Mouse (Mus musculus) hindbrain, embryonic 11.5 days (tissue): ENCODE results near the gene Spin1. TPM values are rescaled to one million over a fixed set of nuclear protein-coding genes. Genes with fewer than 3 reads are reported as not detected.

Source experiments
- ATAC-seq: fragments of 200-750 bp; cut with Nextera tagmentation; 2 replicates; pipeline ENCODE4 v1.8.0; 2017; ENCODE audit warnings: mild to moderate bottlenecking, moderate TSS enrichment, moderate library complexity; ENCODE audit not compliant: low FRiP score
- DNase-seq: peaks from one replicate; pipeline ENCODE4 v3.0.0-alpha.2; 2015; ENCODE audit warnings: low spot score
- H3K27ac ChIP-seq: fragments of 300-500 bp; sonication (generic); 2 replicates; pipeline ENCODE4 v1.5.1; 2014; ENCODE audit warnings: mild to moderate bottlenecking, low read depth, low read length
- H3K27me3 ChIP-seq: fragments of 300-500 bp; sonication (generic); 2 replicates; pipeline ENCODE4 v1.6.1; 2014; ENCODE audit warnings: mild to moderate bottlenecking, low read length, moderate library complexity, mixed read lengths; ENCODE audit not compliant: control insufficient read depth, insufficient read depth
- H3K36me3 ChIP-seq: fragments of 300-500 bp; sonication (generic); 2 replicates; pipeline ENCODE4 v1.6.1; 2014; ENCODE audit warnings: mild to moderate bottlenecking, low read length, moderate library complexity, mixed read lengths; ENCODE audit not compliant: control insufficient read depth, insufficient read depth
- H3K4me1 ChIP-seq: fragments of 300-500 bp; sonication (generic); replicated peaks from 2 replicates; pipeline ENCODE4 v1.6.1; 2014; ENCODE audit warnings: low read length, mixed read lengths; ENCODE audit not compliant: control insufficient read depth, insufficient read depth
- H3K4me2 ChIP-seq: fragments of 300-500 bp; sonication (generic); replicated peaks from 2 replicates; pipeline ENCODE4 v1.6.1; 2014; ENCODE audit warnings: mild to moderate bottlenecking, low read depth, low read length
- H3K4me3 ChIP-seq: fragments of 300-500 bp; sonication (generic); 2 replicates; pipeline ENCODE4 v1.5.1; 2014; ENCODE audit warnings: low read depth, low read length
- H3K9ac ChIP-seq: fragments of 300-500 bp; sonication (generic); 2 replicates; pipeline ENCODE4 v1.6.1; 2014; ENCODE audit warnings: low read depth, low read length
- H3K9me3 ChIP-seq: fragments of 300-500 bp; sonication (generic); 2 replicates; pipeline ENCODE4 v1.6.1; 2016; ENCODE audit warnings: low read length; ENCODE audit not compliant: control insufficient read depth
- WGBS: fragments of 180-500 bp; shearing (Covaris S2); extraction: QIAGEN DNeasy Blood & Tissue Kit; methylation state at CpG from one replicate; pipeline ENCODE4 v1.1.7; 2014; 5-methylcytosine and 5-hydroxymethylcytosine counted together
- polyA plus RNA-seq: library from polyadenylated mRNA; unstranded; fragments of >200 nt; fragmentation: Nextera tagmentation; extraction: Ambion mirVana; gene quantifications from 2 replicates; pipeline ENCODE4 v1.2.1, GENCODE M21; 2014

The Spin1 gene
- polyA plus RNA-seq, 1 experiment from 2014 or later = 102 TPM

DNA sequence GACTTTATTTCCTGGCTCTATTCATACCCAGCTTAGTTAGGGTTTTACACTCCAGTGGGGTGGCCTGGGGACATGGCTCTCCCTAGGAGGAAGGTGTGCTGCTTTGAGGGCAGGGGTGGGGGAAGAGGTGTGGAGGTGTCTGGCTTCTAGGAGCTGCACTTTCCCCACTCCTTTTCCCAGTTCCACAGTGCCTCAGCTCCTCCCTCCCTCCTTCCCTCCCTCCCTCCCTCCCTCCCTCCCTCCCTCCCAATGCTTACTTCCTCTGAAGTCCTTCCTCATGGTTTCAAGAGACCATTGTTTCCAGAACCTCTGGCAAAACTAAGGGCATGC lies 37.0 kb downstream of the Spin1 start:
- H3K27ac ChIP-seq = no peak overlapping the region
- no peaks in the 10 kb centered on the region for H3K4me1 ChIP-seq
- H3K27me3 ChIP-seq = no peaks in the 10 kb centered on the region
- ATAC-seq (no peak), DNase-seq (no peak)
- H3K9me3 ChIP-seq = no peaks in the 10 kb centered on the region
- H3K9ac ChIP-seq = no peak overlapping the region
- H3K4me2 ChIP-seq = no peak overlapping the region
- H3K36me3 ChIP-seq = peaks cover 4% of the 10 kb centered on the region
- no peak overlapping the region for H3K4me3 ChIP-seq

DNA sequence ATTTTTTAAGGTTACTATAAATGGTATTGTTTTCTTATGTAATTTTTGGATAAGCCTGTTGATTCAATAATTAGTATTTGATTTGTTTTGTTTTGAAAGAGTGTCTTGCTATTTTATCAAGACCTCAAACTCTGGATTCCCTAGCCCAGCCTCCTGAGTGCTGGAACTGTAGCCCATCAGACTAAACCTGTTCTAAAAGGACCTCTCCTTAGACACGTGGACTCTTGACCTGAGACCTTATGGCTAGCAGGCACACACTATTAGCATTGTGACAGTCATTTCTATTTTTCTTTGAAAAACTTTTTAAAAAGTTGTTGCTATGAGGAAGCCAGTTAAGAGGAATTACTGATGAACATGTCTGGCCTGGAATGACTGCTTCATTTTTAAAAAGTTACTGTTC lies 46.4 kb downstream of the Spin1 start:
- H3K9me3 ChIP-seq = no peaks in the 10 kb centered on the region
- H3K4me3 ChIP-seq = no peak overlapping the region
- ATAC-seq = no peak
- no peak for DNase-seq
- H3K27me3 ChIP-seq = no peaks in the 10 kb centered on the region
- 74% methylated on average over 1 of the region's 1 CpGs for WGBS
- no peak overlapping the region for H3K27ac ChIP-seq
- no peak overlapping the region for H3K9ac ChIP-seq
- no peak overlapping the region for H3K4me2 ChIP-seq
- no peaks in the 10 kb centered on the region for H3K36me3 ChIP-seq
- no peaks in the 10 kb centered on the region for H3K4me1 ChIP-seq

DNA sequence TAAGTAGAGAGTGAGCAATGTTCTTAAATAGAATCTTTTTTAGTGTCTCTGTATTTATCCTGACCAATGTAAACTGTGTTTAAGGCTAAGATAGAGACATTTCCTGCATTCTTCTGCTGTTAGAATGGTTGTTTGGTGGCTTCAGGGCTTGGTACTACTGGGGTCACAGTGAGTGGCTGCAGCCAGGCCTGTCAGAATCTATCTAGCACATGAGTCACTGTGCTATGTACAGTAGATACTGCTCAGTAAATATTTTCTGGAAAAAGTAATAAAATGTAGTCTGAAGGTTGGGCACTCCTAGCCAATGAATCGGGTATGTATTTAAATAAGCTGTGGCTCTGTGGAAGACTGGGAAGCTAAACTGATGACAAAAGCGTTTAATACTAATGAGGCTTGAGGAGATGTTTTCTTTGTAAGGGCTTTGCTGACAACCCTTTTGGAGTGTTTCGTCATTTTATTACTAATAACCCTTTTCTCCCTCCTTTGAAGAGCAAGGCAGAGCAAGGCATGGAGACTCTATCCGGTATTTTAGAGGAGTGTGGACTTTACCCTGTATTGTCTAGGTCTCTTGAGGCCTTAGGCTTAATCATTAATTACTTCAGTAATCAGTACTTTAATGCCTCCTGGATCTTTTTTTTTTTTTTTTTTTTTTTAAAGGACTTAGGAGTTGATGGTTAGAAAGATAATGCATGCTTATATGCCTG lies 52.4 kb downstream of the Spin1 start:
- no peak for DNase-seq
- H3K27me3 ChIP-seq = no peaks in the 10 kb centered on the region
- 91% methylated on average over 4 of the region's 4 CpGs for WGBS
- no peak overlapping the region for H3K9ac ChIP-seq
- H3K27ac ChIP-seq = no peak overlapping the region
- H3K4me1 ChIP-seq = no peaks in the 10 kb centered on the region
- no peak for ATAC-seq
- H3K9me3 ChIP-seq = no peaks in the 10 kb centered on the region
- no peak overlapping the region for H3K4me3 ChIP-seq
- 0 out of 2 replicates have a peak, but pooled peaks cover 2% of the 10 kb centered on the region for H3K36me3 ChIP-seq
- no peak overlapping the region for H3K4me2 ChIP-seq

DNA sequence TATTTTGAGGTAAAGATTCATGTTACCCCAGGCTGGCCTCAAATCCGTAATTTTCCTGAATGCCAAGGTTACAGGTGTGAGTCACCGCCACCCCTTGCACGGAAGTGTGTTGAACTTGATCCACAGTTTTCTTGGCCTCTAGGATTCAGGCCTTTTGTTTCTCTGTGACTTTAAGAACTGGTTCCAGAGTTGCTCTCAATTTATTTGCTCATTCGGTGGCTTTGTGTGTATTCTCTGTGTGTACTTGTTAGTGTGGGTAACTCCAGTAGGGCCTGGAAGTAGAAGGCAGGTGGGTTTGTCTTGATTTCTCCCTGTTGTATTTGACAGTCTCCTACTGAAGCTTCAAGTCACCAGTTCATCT lies 53.0 kb downstream of the Spin1 start:
- H3K4me3 ChIP-seq = no peak overlapping the region
- no peak overlapping the region for H3K27ac ChIP-seq
- H3K27me3 ChIP-seq = no peaks in the 10 kb centered on the region
- no peak overlapping the region for H3K9ac ChIP-seq
- H3K9me3 ChIP-seq = no peaks in the 10 kb centered on the region
- ATAC-seq = no peak
- WGBS = 98% methylated on average over 4 of the region's 4 CpGs
- H3K36me3 ChIP-seq = 0 out of 2 replicates have a peak, but pooled peaks cover 3% of the 10 kb centered on the region
- no peak for DNase-seq
- H3K4me1 ChIP-seq = no peaks in the 10 kb centered on the region
- H3K4me2 ChIP-seq = no peak overlapping the region

DNA sequence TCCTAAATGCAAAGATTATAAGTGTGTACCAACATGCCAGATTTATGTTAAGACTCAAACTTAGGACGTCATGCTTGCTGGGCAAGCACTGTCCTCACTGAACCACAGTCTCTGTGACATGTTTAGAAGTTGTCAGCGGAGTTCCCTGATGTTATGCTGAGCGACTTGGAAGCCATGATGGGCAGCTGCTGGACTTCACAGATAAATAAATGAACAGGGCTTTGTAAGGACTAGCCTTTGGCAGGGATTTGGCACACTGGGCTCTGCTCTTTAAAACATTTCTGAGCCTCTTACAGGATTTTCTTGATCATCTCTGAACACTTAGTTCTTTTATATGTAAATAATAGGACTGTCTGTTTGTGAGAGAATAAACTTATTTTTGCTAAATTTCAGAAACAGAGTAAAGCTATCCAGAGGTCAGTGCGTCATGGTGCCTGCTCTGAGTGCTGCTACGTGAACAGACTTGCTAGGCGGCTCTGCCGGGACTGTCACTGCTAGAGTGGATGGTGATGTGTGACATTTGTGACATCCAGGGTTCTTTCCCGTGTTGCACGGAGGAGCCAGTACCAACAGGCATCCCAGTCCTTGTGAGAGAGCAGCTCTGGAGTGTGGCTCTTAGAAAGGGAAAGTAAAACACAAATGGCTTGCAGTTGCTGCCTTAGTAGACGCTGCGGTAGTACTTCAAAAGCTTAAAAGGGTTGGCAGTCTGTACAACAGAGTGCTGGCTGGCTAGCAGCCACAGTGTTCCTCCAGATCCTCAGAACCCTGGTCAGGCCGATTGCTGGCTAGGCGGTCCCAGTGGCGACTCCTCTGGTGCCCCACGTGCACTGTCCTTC lies 54.7 kb downstream of the Spin1 start:
- Histone ChIP-seq H3K4me2 (no peak overlapping the region), H3K4me3 (no peak overlapping the region), H3K9ac (no peak overlapping the region), H3K4me1 (no peaks in the 10 kb centered on the region), H3K27ac (no peak overlapping the region), H3K36me3 (0 out of 2 replicates have a peak, but pooled peaks cover 3% of the 10 kb centered on the region), H3K9me3 (no peaks in the 10 kb centered on the region), H3K27me3 (no peaks in the 10 kb centered on the region)
- DNase-seq (no peak), ATAC-seq (no peak)
- 92% methylated on average over 15 of the region's 15 CpGs for WGBS

DNA sequence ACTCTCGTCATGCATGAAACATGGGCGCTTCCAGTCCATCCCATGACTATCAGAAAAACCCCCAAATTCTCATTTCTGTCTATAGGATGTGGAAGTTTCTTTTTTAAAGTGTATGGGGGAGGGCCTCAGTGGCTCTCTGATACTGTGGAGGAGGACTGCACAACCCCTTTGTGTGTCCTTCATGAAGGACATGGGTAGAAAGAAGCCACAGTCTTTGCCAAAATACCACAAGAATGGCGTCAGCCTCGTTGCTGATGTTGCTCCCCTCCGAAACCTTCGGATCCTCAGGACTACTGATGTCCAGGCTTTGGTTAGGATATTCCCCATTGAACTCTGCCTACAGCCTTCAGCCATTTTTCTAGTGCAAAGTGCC lies 55.3 kb downstream of the Spin1 start:
- Histone ChIP-seq H3K4me2 (no peak overlapping the region), H3K4me1 (no peaks in the 10 kb centered on the region), H3K9me3 (no peaks in the 10 kb centered on the region), H3K9ac (no peak overlapping the region), H3K27ac (no peak overlapping the region), H3K4me3 (no peak overlapping the region), H3K27me3 (no peaks in the 10 kb centered on the region), H3K36me3 (0 out of 2 replicates have a peak, but pooled peaks cover 3% of the 10 kb centered on the region)
- DNase-seq (no peak), ATAC-seq (no peak)
- 96% methylated on average over 6 of the region's 6 CpGs for WGBS

DNA sequence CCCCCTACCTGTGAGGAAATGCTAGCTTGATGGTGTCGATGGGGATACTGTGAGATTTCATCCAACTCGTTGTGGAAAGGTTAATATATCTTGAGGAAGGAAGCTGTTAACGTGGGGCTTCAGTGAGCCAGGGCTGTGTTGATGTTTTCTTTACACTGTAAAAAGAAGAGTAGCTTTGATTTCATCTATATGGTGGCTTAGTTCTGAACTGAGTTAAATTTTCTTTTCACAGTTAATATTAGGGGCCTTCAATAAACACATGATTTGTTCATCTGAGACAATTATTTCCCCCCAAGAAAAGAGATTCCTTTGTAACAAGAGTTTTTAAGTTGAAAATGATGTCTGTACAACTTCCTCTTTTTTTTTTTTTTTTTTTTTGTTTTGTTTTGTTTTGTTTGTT lies 56.6 kb downstream of the Spin1 start:
- Histone ChIP-seq H3K36me3 (0 out of 2 replicates have a peak, but pooled peaks cover 3% of the 10 kb centered on the region), H3K27me3 (no peaks in the 10 kb centered on the region), H3K9ac (no peak overlapping the region), H3K4me3 (no peak overlapping the region), H3K4me1 (no peaks in the 10 kb centered on the region), H3K9me3 (no peaks in the 10 kb centered on the region), H3K27ac (no peak overlapping the region), H3K4me2 (no peak overlapping the region)
- WGBS = 89% methylated on average over 3 of the region's 3 CpGs
- DNase-seq (no peak), ATAC-seq (no peak)

DNA sequence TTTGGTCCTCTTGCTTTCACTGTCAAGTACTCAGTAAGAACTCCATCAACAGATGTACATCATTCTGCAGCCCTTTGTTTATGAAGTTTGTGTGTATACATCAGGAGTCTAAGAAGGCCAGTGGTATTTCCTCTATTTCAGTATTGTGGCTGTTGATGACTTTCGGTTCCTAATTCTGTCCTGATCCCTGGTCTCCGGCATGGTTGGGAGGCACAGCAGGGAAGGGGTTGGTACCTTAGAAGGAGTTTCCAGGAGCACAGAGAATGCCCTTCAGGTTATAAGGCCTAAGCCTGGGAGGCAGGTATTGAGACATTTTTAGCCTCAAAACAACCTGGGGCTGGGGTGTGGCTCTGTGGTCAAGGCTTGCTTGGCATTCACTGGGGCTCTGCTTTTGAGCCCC lies 61.0 kb downstream of the Spin1 start:
- Histone ChIP-seq H3K9me3 (no peaks in the 10 kb centered on the region), H3K4me2 (no peak overlapping the region), H3K4me1 (no peaks in the 10 kb centered on the region), H3K27ac (no peak overlapping the region), H3K4me3 (no peak overlapping the region), H3K27me3 (no peaks in the 10 kb centered on the region), H3K9ac (no peak overlapping the region), H3K36me3 (0 out of 2 replicates have a peak, but pooled peaks cover 3% of the 10 kb centered on the region)
- DNase-seq (no peak), ATAC-seq (no peak)
- 83% methylated on average over 2 of the region's 2 CpGs for WGBS

DNA sequence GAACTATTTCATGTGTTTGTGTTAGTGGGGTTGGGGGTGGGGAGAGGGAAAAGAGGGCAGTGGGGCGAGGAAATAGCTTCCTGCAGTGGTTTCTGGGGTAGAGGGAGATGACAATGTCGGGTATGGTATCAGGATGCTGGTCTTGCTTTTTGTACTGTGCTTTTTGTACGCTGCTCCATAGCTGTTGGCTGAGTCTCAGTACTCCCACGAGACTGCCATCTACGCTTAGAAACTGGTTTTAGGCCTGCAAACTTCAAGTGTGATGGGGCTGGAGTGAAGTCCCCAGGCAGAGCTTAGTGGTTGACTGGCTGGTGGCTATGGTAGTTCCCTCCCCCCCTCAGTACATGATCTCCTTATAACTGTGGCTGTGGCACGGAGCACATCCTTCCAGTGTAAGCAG lies 61.6 kb downstream of the Spin1 start:
- Histone ChIP-seq H3K27me3 (no peaks in the 10 kb centered on the region), H3K4me1 (no peaks in the 10 kb centered on the region), H3K4me2 (no peak overlapping the region), H3K9me3 (no peaks in the 10 kb centered on the region), H3K27ac (no peak overlapping the region), H3K9ac (no peak overlapping the region), H3K36me3 (0 out of 2 replicates have a peak, but pooled peaks cover 3% of the 10 kb centered on the region), H3K4me3 (no peak overlapping the region)
- DNase-seq (no peak), ATAC-seq (no peak)
- WGBS = 89% methylated on average over 6 of the region's 6 CpGs
